Mouse (Mus musculus) cortical plate, adult 2 months (tissue): Measurements from ENCODE around the gene Serpina3j.

Experiments used
- CTCF ChIP-seq: fragments of 200-500 bp; IDR thresholded peaks from 2 replicates; pipeline ENCODE4 v1.5.1; 2011; ENCODE audit warnings: mild to moderate bottlenecking, control low read depth, low read length; ENCODE audit not compliant: insufficient read depth; ENCODE audit errors: extremely low read depth
- POLR2A ChIP-seq: fragments of 200-500 bp; IDR thresholded peaks from 2 replicates; pipeline ENCODE4 v1.6.1; 2011; ENCODE audit warnings: mild to moderate bottlenecking, low read length, control low read depth; ENCODE audit not compliant: insufficient read depth; ENCODE audit errors: extremely low read depth

- TF ChIP-seq CTCF (no peak), POLR2A (no peak)
Observed at GRCm38 (mm10) chr12:104356006-104356405, 41.7 kb downstream of the Serpina3j start.
